Mouse (Mus musculus) duodenum, adult 2 months (tissue): ENCODE data around the gene Phtf2. TPM values are rescaled to one million over a fixed set of nuclear protein-coding genes. Genes with fewer than 3 reads are reported as not detected.

Experiments used
- polyA plus RNA-seq: library from polyadenylated mRNA; depleted of rRNA; stranded (reverse); fragments of >200 nt; gene quantifications from 2 replicates; pipeline ENCODE4 v1.2.3, GENCODE M21; 2012; ENCODE audit warnings: low replicate concordance; rRNA removed

Gene Phtf2
- 0.37 TPM in 1 of 2 replicates, not detected in the other for polyA plus RNA-seq

GRCm38 (mm10) chr5:20881915-20882800 is at the start of gene Phtf2, which contains the start of gene Tmem60:
Gene Phtf2, minus strand, starts transcription at chr5:20882124.
Gene Tmem60, plus strand, starts transcription at chr5:20882191.

Other genes starting within 250 kb of the Phtf2 start
- 1.5 TPM in 2 replicates for gene Tmem60, start 67 bp upstream of the Phtf2 start, polyA plus RNA-seq
- 1.9 and 2.1 TPM in 2 replicates for gene Rsbn1l, start 74.3 kb upstream of the Phtf2 start, polyA plus RNA-seq
- 6.6 and 7.4 TPM in 2 replicates for gene Ptpn12, start 173.8 kb upstream of the Phtf2 start, polyA plus RNA-seq